Mouse (Mus musculus): ENCODE data around the gene Prr7.

Gene Prr7

DNA sequence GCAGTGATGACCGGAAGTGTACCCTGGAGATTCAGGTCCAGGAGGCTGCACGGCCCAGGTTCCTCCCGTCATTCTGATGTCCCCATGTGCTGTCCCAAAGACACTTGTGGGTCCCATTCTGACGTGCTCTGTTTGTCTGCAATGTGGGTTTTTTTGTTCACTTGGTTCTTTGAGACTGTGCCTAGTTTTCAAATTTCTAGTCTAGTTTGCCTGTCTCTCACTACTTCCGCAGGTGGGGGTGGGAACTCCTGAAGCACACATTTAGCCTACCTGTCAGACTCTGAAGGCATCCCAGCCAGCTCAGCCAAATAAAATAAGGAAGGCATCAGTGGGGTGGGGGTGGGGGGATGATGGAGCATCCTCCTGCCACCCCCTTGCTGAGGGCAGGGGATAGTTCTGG lies 15.9 kb upstream of the Prr7 start:
- no peak for DNase-seq (ENCODE audit: low read depth, low spot score)

DNA sequence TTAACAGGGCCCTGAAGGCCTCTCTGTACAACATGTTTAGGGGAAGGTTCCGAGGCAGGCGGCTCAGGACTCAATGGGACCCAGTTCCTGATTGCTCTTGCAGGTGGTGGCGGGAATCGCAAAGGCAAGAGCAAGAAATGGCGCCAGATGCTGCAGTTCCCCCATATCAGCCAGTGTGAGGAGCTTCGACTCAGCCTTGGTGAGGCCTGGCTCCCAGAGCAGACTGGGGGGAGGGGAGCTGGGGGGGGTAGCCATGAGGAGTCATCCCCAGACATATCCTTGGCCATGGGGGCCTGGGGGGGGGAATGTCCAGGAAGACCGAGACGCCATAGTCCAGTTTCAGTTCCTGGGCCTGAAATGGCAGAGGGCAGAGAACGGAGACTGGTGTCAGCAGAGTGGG lies 14.9 kb upstream of the Prr7 start:
- no peak for DNase-seq (ENCODE audit: low read depth, low spot score)

DNA sequence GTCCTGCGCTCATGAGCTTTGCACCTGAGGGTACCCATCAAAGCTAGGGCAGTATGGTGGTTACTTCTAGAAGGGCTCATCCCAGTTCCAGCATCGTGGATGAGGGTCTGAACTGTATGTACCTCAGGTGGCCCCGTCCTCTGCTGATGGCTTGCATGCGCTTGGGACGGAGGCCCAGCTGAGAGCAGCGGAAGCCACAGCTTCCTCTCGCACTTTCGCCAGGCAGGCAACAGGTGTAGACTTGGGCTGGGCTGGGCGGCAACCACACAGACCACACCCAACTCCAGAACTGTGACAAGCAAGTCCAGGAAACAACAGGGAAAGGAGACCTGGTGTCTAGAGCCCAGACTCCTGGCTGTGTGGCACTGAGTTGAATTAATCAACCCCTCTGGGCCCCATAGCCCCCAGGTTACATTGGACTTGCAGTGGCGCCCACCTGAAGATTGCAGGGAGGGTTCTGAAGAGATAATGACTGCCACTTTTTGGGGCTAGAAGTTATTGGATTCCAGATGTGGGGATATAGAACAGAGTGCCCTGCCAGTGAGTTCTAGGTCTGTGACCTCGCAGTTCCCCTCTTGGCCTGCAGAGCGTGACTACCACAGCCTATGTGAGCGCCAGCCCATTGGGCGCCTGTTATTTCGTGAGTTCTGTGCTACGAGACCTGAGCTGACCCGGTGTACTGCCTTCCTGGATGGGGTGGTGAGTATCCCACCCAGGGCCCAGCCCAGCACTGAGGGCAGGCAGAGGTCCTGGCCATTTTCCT lies 14.2 kb upstream of the Prr7 start:
- DNase-seq (ENCODE audit: low read depth, low spot score) = no peak

DNA sequence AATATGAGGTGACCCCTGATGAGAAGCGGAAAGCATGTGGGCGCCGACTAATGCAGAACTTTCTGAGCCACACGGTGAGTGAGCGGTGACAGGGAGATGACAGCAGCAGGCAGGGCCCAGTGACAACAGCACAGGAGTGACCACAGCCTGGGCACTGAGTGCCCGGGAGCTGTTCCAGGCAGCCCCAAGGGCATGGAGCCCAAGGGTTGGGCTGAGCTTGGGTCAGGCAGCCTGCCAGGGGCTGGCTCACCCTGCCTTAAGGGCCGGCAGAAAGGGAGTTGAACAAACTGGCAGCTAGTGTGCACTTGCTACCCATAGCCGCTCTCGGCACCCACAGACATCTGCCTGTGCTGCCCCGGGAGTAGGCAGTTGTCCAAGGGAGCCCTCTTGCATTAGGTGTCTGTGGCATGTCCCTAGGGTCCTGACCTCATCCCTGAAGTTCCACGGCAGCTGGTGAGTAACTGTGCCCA lies 13.5 kb upstream of the Prr7 start:
- DNase-seq (ENCODE audit: low read depth, low spot score) = peak; percentile 95

- no peak for DNase-seq (ENCODE audit: low read depth, low spot score)
Observed at GRCm38 (mm10) chr13:55451296-55451695, 12.8 kb upstream of the Prr7 start.

GRCm38 (mm10) chr13:55451785-55452549 lies 12.1 kb upstream of the Prr7 start:
- no peak for DNase-seq (ENCODE audit: low read depth, low spot score)

DNA sequence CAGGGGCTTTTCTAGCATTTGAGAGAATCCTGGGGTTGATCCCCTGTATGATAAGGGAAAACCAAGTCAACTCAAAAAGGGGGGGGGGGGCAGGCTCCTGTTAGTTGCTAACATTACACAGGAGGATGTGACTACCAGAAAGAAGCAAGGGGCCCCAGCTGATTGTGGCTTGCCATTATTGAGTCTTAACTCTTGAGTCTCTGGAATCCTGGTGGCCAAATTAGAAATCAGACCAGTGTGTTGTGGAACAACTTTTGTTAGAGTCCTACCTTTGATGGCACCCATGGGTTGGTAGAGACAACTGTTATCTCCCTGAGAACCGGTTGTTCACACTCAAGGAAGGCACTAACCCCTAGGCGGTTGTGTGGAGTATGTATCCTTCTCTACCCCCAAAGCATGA lies 1.1 kb upstream of the Prr7 start:
- DNase-seq (ENCODE audit: low read depth, low spot score) = no peak

GRCm38 (mm10) chr13:55463399-55464026 lies 554 bp upstream of the Prr7 start:
- DNase-seq (ENCODE audit: low read depth, low spot score) = no peak

DNA sequence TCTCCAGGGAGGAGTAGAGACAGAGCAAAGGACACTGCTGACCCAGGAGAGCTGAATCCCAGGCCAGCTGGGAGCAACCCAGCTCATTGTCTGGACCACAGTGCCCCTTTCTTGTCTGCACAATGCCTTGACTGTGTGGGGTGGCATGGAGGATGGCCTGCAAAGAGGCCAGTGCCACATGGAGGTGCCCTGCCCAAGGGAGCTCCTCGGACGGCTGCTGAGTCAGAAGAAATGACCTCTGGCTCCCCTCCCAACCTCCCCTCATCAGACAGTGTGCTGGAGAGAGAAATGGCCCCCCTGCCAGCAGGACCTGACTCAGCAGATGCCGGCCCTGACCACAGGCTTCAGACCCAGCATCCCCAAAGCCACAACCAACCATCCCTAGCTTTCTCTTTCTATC lies 1.1 kb downstream of the Prr7 start:
- DNase-seq (ENCODE audit: low read depth, low spot score) = no peak

- DNase-seq (ENCODE audit: low read depth, low spot score) = no peak
Observed at GRCm38 (mm10) chr13:55465830-55466440, 1.9 kb downstream of the Prr7 start.

DNA sequence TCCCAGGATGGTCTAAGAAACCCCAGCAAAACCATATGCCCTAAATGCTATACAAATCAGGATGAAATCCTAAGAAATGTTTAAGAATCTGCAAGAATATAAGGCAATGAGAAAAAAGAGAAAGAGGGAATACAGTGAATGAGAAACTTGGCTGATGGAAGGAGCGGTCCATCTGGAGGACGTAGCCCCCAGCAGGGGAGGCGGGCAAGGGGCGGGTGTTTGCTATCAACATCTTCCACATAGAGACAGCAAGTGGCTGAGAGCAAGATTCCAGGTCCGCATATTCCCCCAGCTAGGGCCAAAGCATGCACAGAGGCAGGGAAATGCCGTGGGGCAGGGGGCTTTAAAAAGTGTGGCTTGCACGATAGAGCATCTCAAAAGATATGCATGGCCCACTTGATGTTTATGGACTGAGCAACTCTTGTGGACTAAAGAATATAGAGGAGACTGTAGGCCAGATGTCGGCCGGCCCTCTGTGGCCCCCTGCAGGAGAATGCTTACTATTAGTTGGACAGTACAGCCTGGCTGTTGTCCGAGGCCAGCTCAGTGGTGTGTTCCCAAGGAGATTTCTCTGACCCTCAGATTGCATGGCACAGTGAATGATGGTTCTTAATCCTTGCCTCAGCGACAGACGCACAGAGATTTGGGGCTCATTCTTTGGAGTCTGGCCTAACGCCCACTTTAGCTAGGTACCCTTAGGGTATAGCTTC lies 4.9 kb downstream of the Prr7 start:
- DNase-seq (ENCODE audit: low read depth, low spot score) = no peak

DNA sequence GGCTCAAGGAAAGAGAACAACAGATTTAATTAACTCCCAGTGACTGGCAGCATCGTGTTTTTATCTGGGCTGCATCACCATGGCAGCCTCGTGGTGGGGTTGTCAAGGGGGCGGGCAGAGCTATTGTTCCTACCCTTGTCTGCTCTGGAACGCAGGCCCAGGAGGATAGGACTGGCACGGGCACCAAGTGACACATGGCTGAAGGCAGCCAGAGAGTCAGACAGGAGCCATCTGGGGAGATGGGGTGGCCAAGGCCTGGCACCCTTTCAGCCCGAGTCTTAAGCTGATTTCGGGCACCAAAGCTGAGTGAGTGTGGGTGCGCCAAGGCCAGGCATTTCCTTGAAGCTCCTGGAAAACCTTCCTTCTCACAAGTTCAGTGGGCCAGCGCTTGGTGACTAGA lies 6.3 kb downstream of the Prr7 start:
- DNase-seq (ENCODE audit: low read depth, low spot score) = no peak

GRCm38 (mm10) chr13:55471156-55471818 lies 7.2 kb downstream of the Prr7 start:
- DNase-seq (ENCODE audit: low read depth, low spot score) = peak; percentile 71

GRCm38 (mm10) chr13:55471819-55472131 lies 7.7 kb downstream of the Prr7 start:
- DNase-seq (ENCODE audit: low read depth, low spot score) = no peak

- no peak for DNase-seq (ENCODE audit: low read depth, low spot score)
Observed at GRCm38 (mm10) chr13:55472132-55473022, 8.3 kb downstream of the Prr7 start.

DNA sequence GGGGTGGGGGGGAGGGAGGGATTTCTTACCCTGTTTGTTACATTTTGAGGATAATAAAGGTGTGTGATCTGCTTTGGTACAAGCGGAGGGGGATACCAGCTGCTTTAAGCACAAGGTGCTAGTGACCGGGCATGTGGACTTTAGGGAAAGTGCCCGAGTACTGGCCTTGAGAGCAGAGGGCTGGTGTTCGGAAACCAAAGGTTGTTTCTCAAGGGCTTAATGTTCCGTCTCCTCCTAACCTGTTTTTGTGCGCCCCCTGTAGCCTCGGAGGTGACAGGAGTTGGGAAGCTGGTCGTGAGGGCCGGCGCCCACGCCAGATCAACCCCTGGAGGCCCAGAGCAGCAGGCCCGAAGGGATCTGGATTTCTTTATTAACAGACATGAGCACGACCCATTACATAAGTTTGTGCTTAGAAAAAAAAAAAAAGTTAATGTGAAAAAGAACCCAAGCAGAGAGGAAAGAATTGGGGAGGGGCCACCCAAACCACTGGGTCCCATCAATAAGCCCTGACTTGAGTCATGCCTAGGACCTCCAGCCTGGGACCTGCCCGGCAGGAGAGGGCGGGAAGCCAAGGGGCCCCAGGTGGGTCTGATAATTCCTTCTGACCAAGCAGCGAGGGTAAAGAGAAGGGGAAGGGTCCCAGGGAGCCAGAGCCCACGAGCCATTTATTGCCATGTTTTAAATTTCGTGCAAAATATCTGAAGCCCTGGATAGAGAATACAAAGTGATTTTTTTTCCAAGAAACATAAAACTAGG lies 9.2 kb downstream of the Prr7 start:
- DNase-seq (ENCODE audit: low read depth, low spot score) = no peak

- no peak for DNase-seq (ENCODE audit: low read depth, low spot score)
Observed at GRCm38 (mm10) chr13:55473961-55474360, 9.9 kb downstream of the Prr7 start.

GRCm38 (mm10) chr13:55474621-55475069 lies 10.6 kb downstream of the Prr7 start:
- no peak for DNase-seq (ENCODE audit: low read depth, low spot score)

DNA sequence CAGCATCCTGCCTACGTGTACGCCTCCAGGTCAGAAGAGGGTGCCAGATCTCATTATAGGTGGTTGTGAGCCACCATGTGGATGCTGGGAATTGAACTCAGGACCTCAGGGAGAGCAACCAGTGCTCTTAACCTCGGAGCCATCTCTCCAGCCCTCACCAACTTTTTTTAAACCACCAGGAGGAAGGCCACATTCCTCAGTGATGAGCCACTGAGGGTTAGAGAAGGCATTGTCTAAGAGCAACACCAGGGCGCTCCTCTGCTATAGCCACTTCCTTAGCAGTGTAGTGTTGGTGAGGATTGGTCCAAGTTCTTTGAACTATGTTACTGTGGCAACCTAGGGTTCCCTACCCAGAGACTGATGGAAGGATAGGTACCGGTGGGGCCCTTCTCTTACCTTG lies 11.7 kb downstream of the Prr7 start:
- DNase-seq (ENCODE audit: low read depth, low spot score) = no peak
